Mouse (Mus musculus): ENCODE results near the gene Pdpn.
A peak's percentile ranks its signal among the peaks of the same experiment; 100 is the strongest.

Pdpn gene

GRCm38 (mm10) chr4:143298431-143299315 is 691 bp downstream of the Pdpn start:
- DNase-seq (ENCODE audit: low spot score): no peak

GRCm38 (mm10) chr4:143297016-143297556 is 2.3 kb downstream of the Pdpn start:
- DNase-seq (ENCODE audit: low spot score): no peak

GRCm38 (mm10) chr4:143296153-143296552 is 3.2 kb downstream of the Pdpn start:
- no peak for DNase-seq (ENCODE audit: low spot score)

GRCm38 (mm10) chr4:143294324-143294723 is 5.0 kb downstream of the Pdpn start:
- no peak for DNase-seq (ENCODE audit: low spot score)

- DNase-seq (ENCODE audit: low spot score): no peak
These were observed 10.5 kb downstream of the Pdpn start for GRCm38 (mm10) chr4:143288880-143289279.

- no peak for DNase-seq (ENCODE audit: low spot score)
These were observed 10.9 kb downstream of the Pdpn start for GRCm38 (mm10) chr4:143288473-143288872.

GRCm38 (mm10) chr4:143287065-143287464 is 12.3 kb downstream of the Pdpn start:
- DNase-seq (ENCODE audit: low spot score): no peak

GRCm38 (mm10) chr4:143280166-143280565 is 19.2 kb downstream of the Pdpn start:
- no peak for DNase-seq (ENCODE audit: low spot score)

- DNase-seq (ENCODE audit: low spot score): no peak
These were observed 19.7 kb downstream of the Pdpn start for GRCm38 (mm10) chr4:143279661-143280060.

- DNase-seq (ENCODE audit: low spot score): no peak
These were observed 20.3 kb downstream of the Pdpn start for GRCm38 (mm10) chr4:143279016-143279415.

GRCm38 (mm10) chr4:143278429-143278871 is 20.9 kb downstream of the Pdpn start:
- DNase-seq (ENCODE audit: low spot score): no peak

GRCm38 (mm10) chr4:143277319-143277718 is 22.0 kb downstream of the Pdpn start:
- no peak for DNase-seq (ENCODE audit: low spot score)

GRCm38 (mm10) chr4:143271571-143271970 is 27.8 kb downstream of the Pdpn start:
- DNase-seq (ENCODE audit: low spot score): no peak

GRCm38 (mm10) chr4:143270903-143271302 is 28.5 kb downstream of the Pdpn start:
- no peak for DNase-seq (ENCODE audit: low spot score)

GRCm38 (mm10) chr4:143262696-143263095 is 36.7 kb downstream of the Pdpn start:
- DNase-seq (ENCODE audit: low spot score): no peak

- DNase-seq (ENCODE audit: low spot score): no peak
These were observed 39.5 kb downstream of the Pdpn start for GRCm38 (mm10) chr4:143259718-143260349.

GRCm38 (mm10) chr4:143258517-143258916 is 40.8 kb downstream of the Pdpn start:
- peak; percentile 7 for DNase-seq (ENCODE audit: low spot score)

- no peak for DNase-seq (ENCODE audit: low spot score)
These were observed 41.4 kb downstream of the Pdpn start for GRCm38 (mm10) chr4:143257971-143258370.

- DNase-seq (ENCODE audit: low spot score): no peak
These were observed 43.8 kb downstream of the Pdpn start for GRCm38 (mm10) chr4:143255541-143255940.

GRCm38 (mm10) chr4:143253356-143253755 is 46.0 kb downstream of the Pdpn start:
- no peak for DNase-seq (ENCODE audit: low spot score)

- peak; percentile 16 for DNase-seq (ENCODE audit: low spot score)
These were observed 51.3 kb downstream of the Pdpn start for GRCm38 (mm10) chr4:143248050-143248449.

- no peak for DNase-seq (ENCODE audit: low spot score)
These were observed 58.1 kb downstream of the Pdpn start for GRCm38 (mm10) chr4:143241294-143241693.

GRCm38 (mm10) chr4:143239615-143240201 is 59.7 kb downstream of the Pdpn start:
- no peak for DNase-seq (ENCODE audit: low spot score)
